Mouse (Mus musculus) spleen, adult 2 months (tissue): ENCODE measurements around the gene Fgd5.

Experiments
- CTCF ChIP-seq: fragments of 200-500 bp; IDR thresholded peaks from 2 replicates; pipeline ENCODE4 v1.5.1; 2011; ENCODE audit warnings: mild to moderate bottlenecking, inconsistent platforms; ENCODE audit not compliant: insufficient read depth, insufficient read length, insufficient replicate concordance; ENCODE audit errors: extremely low read depth
- POLR2A ChIP-seq: fragments of 200-500 bp; IDR thresholded peaks from 2 replicates; pipeline ENCODE4 v1.6.1; 2011; ENCODE audit warnings: low read depth, low read length, inconsistent platforms

- no peak for TF ChIP-seq CTCF
- no peak for TF ChIP-seq POLR2A
Observed at GRCm38 (mm10) chr6:92057768-92058167, 79.1 kb downstream of the Fgd5 start.
